Comparison of ENCODE assay signal across 28 mouse cellular contexts in genomic region chr1:42814798-42815619, GRCm38 (mm10). TPM values are rescaled to one million over a fixed set of nuclear protein-coding genes. Genes with fewer than 3 reads are reported as not detected.
DNase-seq lines count a peak whose midpoint lies in the region; ATAC-seq and TF ChIP-seq lines count a peak whose summit lies in the region.
"Had no signal": no experiment of that assay in that cellular context is flagged by ENCODE, and none has a peak within 500 bp of the region (broad histone marks: within the 10 kb centered on the region; RNA-seq: fewer than 3 reads in every experiment).

No protein-coding gene starts in this region.

- no peaks in the 10 kb centered on the region for H3K27me3 ChIP-seq in forebrain, postnatal 0 days (ENCODE audit: insufficient read depth, low read length)
- no peaks in the 10 kb centered on the region for H3K27me3 ChIP-seq in forebrain, embryonic 12.5 days
- no peaks in the 10 kb centered on the region for H3K27me3 ChIP-seq in midbrain, embryonic 16.5 days (ENCODE audit: control insufficient read depth, insufficient read depth, low read depth, low read length)
- H3K27me3 ChIP-seq: embryonic facial prominence, embryonic 13.5 days; heart, embryonic 15.5 days; neural tube, embryonic 15.5 days had no signal

- peak overlapping the region; percentile 11; the same call in 1 of the 2 replicates for H3K4me3 ChIP-seq in forebrain, postnatal 0 days (ENCODE audit: low read depth, low read length)
- no peak overlapping the region for H3K4me3 ChIP-seq in forebrain, embryonic 12.5 days (replicated peaks)
- no peak overlapping the region for H3K4me3 ChIP-seq in midbrain, embryonic 16.5 days (ENCODE audit: low read depth, low read length)
- H3K4me3 ChIP-seq: embryonic facial prominence, embryonic 13.5 days; forebrain, embryonic 10.5 days; heart, embryonic 15.5 days; neural tube, embryonic 15.5 days had no signal

- H3K36me3 ChIP-seq in forebrain, postnatal 0 days (ENCODE audit: insufficient read depth) = no peaks in the 10 kb centered on the region
- no peaks in the 10 kb centered on the region for H3K36me3 ChIP-seq in forebrain, embryonic 12.5 days (replicated peaks)
- H3K36me3 ChIP-seq in midbrain, embryonic 16.5 days (ENCODE audit: control insufficient read depth, insufficient read depth, low read length) = no peaks in the 10 kb centered on the region
- H3K36me3 ChIP-seq: embryonic facial prominence, embryonic 13.5 days; forebrain, embryonic 10.5 days; G1E; heart, embryonic 15.5 days; neural tube, embryonic 15.5 days had no signal

- no peak for TF ChIP-seq CTCF in forebrain, postnatal 0 days (IDR thresholded peaks at IDR 0.05; ENCODE audit: low read depth)

- peak; percentile 23 for DNase-seq in forebrain, postnatal 0 days
- peak; percentile 8 to 10 for DNase-seq in left cerebral cortex, adult 18-20 months (ENCODE audit: low spot score in 2 of 2)
- no peak for DNase-seq in left cerebral cortex, adult 9 months (ENCODE audit: low spot score in 2 of 2)
- DNase-seq in brain, adult 2 months (ENCODE audit: low read depth, low spot score) = peak; percentile 29
- DNase-seq in embryo, embryonic 11 days = no peak
- DNase-seq: adrenal gland, adult 8-10 months; cerebellum, adult 11-12 months; cerebellum, adult 9-11 months; gastrocnemius, postnatal 10 days; kidney, adult 8-10 months; kidney, postnatal 10 days; liver; lung, adult 2 months; lung, postnatal 10 days; right cerebral cortex, postnatal 25 days; thymus, adult 2 months; thymus, postnatal 4 days had no signal

- no peaks in the 10 kb centered on the region for H3K4me1 ChIP-seq in forebrain, postnatal 0 days (ENCODE audit: insufficient read depth)
- H3K4me1 ChIP-seq in forebrain, embryonic 12.5 days = no peaks in the 10 kb centered on the region
- no peaks in the 10 kb centered on the region for H3K4me1 ChIP-seq in midbrain, embryonic 16.5 days (ENCODE audit: control insufficient read depth, insufficient read depth, low read length)
- H3K4me1 ChIP-seq: embryonic facial prominence, embryonic 13.5 days; forebrain, embryonic 10.5 days; heart, embryonic 15.5 days; neural tube, embryonic 15.5 days had no signal

- ATAC-seq in forebrain, postnatal 0 days = peak; percentile 64
- no peak for ATAC-seq in forebrain, embryonic 12.5 days (ENCODE audit: low FRiP score)
- peak; percentile 82 for ATAC-seq in midbrain, embryonic 16.5 days
- ATAC-seq: intestine, embryonic 16.5 days had no signal

- 60% methylated on average over 15 of the region's 15 CpGs for WGBS in forebrain, postnatal 0 days
- WGBS in forebrain, embryonic 12.5 days = 89% methylated on average over 15 of the region's 15 CpGs
- WGBS in midbrain, embryonic 16.5 days = 64% methylated on average over 15 of the region's 15 CpGs

- no peak overlapping the region for H3K9ac ChIP-seq in forebrain, postnatal 0 days
- H3K9ac ChIP-seq in forebrain, embryonic 12.5 days = no peak overlapping the region
- H3K9ac ChIP-seq in midbrain, embryonic 16.5 days (ENCODE audit: low read depth, low read length) = 0 out of 2 replicates have a peak overlapping the region, but pooled peaks have one; percentile 18
- H3K9ac ChIP-seq: embryonic facial prominence, embryonic 13.5 days; heart, embryonic 15.5 days; liver, embryonic 14.5 days; neural tube, embryonic 15.5 days had no signal

- no peaks in the 10 kb centered on the region for H3K9me3 ChIP-seq in forebrain, postnatal 0 days (ENCODE audit: low read length)
- no peaks in the 10 kb centered on the region for H3K9me3 ChIP-seq in forebrain, embryonic 12.5 days
- H3K9me3 ChIP-seq in midbrain, embryonic 16.5 days (replicated peaks; ENCODE audit: control insufficient read depth, low read length, poor library complexity, severe bottlenecking) = no peaks in the 10 kb centered on the region
- H3K9me3 ChIP-seq: embryonic facial prominence, embryonic 13.5 days; forebrain, embryonic 10.5 days; G1E; heart, embryonic 15.5 days; neural tube, embryonic 15.5 days had no signal

- H3K4me2 ChIP-seq in forebrain, postnatal 0 days (ENCODE audit: low read depth) = peak overlapping the region; percentile 15; the same call in 1 of the 2 replicates
- H3K4me2 ChIP-seq in forebrain, embryonic 12.5 days = no peak overlapping the region
- peak overlapping the region; percentile 10; the same call in 1 of the 2 replicates for H3K4me2 ChIP-seq in midbrain, embryonic 16.5 days (ENCODE audit: low read length)
- H3K4me2 ChIP-seq: embryonic facial prominence, embryonic 13.5 days; heart, embryonic 15.5 days; neural tube, embryonic 15.5 days had no signal

- peak overlapping the region; percentile 62 for H3K27ac ChIP-seq in forebrain, postnatal 0 days (ENCODE audit: low read depth, low read length)
- no peak overlapping the region for H3K27ac ChIP-seq in forebrain, embryonic 12.5 days
- peak overlapping the region; percentile 8 for H3K27ac ChIP-seq in midbrain, embryonic 16.5 days (ENCODE audit: low read length)
- H3K27ac ChIP-seq: embryonic facial prominence, embryonic 13.5 days; forebrain, embryonic 10.5 days; heart, embryonic 15.5 days; liver, embryonic 14.5 days; macrophage; neural tube, embryonic 15.5 days; stomach, postnatal 0 days had no signal

RNA-seq across cellular contexts. Expression of gene Mrps9, which starts 36.0 kb away (rescaled TPM):
- 30.6 and 39.7 TPM in 2 replicates for total RNA-seq in forebrain, postnatal 0 days (2014; rRNA removed)
- polyA plus RNA-seq in forebrain, postnatal 0 days (2015; fragmentation: Nextera tagmentation; extraction: Ambion mirVana) = 33.1 and 35.3 TPM in 2 replicates
- polyA plus RNA-seq in forebrain, embryonic 12.5 days (2016; fragmentation: Nextera tagmentation; extraction: Ambion mirVana) = 46.3 and 50.4 TPM in 2 replicates
- total RNA-seq in left cerebral cortex, adult 18-20 months (2021) = 10 to 100 TPM; 40.4 to 41.4 TPM
- 27.5 and 31.8 TPM in 2 replicates for polyA plus RNA-seq in midbrain, embryonic 16.5 days (2015; fragmentation: Nextera tagmentation; extraction: Ambion mirVana)

Comparison
In these comparisons a context has a peak if more than half of its experiments do, and no peak if none do; other contexts are left out.
1. DNase-seq: peak in forebrain, postnatal 0 days (single experiment), left cerebral cortex, adult 18-20 months (2 of 2) and brain, adult 2 months (single experiment); none in left cerebral cortex, adult 9 months (0 of 2) and embryo, embryonic 11 days (single experiment).